ENCODE assay signal across 33 mouse cellular contexts in the genomic region with DNA sequence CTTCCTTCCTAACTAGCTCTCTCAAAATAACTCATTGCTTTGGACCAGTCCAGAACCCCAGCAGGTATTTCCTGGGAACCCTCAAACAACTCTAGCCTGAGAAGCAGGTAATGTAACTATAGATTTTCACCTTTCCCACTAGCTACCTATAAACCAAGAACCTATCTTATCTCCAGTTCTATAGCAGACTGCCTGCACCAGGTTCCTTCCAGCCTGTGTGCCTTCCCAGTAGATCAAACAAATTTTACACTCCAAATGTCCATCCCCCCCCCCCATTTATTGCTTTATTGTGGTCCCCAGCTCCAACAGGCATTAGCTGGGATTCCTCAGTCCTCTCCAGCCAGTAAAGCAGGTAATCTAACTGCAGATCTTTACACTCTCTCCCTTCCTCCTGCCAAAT.
"Had no signal": no experiment of that assay in that cellular context is flagged by ENCODE, and none has a peak within 500 bp of the region (broad histone marks: within the 10 kb centered on the region; RNA-seq: fewer than 3 reads in every experiment).

No protein-coding gene starts in this region.

- ATAC-seq: hindbrain, embryonic 16.5 days; hindbrain, postnatal 0 days; inflammation-experienced regulatory T-cells, adult 6 months had no signal

- H3K4me1 ChIP-seq: heart, embryonic 10.5 days; heart, embryonic 12.5 days; heart, embryonic 13.5 days; heart, embryonic 15.5 days; hindbrain, embryonic 10.5 days; hindbrain, embryonic 12.5 days; hindbrain, embryonic 13.5 days; hindbrain, embryonic 15.5 days; kidney, embryonic 15.5 days had no signal

- H3K9me3 ChIP-seq: heart, embryonic 10.5 days; heart, embryonic 12.5 days; heart, embryonic 13.5 days; heart, embryonic 15.5 days; hindbrain, embryonic 10.5 days; hindbrain, embryonic 12.5 days; hindbrain, embryonic 13.5 days; hindbrain, embryonic 15.5 days; kidney, embryonic 15.5 days had no signal

- H3K36me3 ChIP-seq: heart, embryonic 10.5 days; heart, embryonic 12.5 days; heart, embryonic 13.5 days; heart, embryonic 15.5 days; hindbrain, embryonic 10.5 days; hindbrain, embryonic 12.5 days; hindbrain, embryonic 13.5 days; hindbrain, embryonic 15.5 days; kidney, embryonic 15.5 days had no signal

- H3K27ac ChIP-seq: heart, adult 2 months; heart, embryonic 10.5 days; heart, embryonic 13.5 days; heart, embryonic 15.5 days; hindbrain, embryonic 10.5 days; hindbrain, embryonic 12.5 days; hindbrain, embryonic 13.5 days; hindbrain, embryonic 14.5 days; hindbrain, embryonic 15.5 days; hindbrain, postnatal 0 days; kidney, embryonic 15.5 days; kidney, postnatal 0 days; layer of hippocampus, adult 2 months; left cerebral cortex, adult 2 months had no signal

- H3K9ac ChIP-seq: heart, embryonic 12.5 days; heart, embryonic 13.5 days; heart, embryonic 15.5 days; hindbrain, embryonic 12.5 days; hindbrain, embryonic 13.5 days; hindbrain, embryonic 14.5 days; hindbrain, embryonic 15.5 days; kidney, embryonic 15.5 days had no signal

- H3K4me3 ChIP-seq: heart, adult 2 months; heart, embryonic 10.5 days; heart, embryonic 12.5 days; heart, embryonic 13.5 days; heart, embryonic 15.5 days; hindbrain, embryonic 10.5 days; hindbrain, embryonic 12.5 days; hindbrain, embryonic 13.5 days; hindbrain, embryonic 15.5 days; kidney, embryonic 15.5 days; layer of hippocampus, adult 2 months; left cerebral cortex, adult 2 months had no signal

- DNase-seq: heart, adult 2 months; heart, postnatal 10 days; heart, postnatal 14 days; heart, postnatal 36 days; heart, postnatal 4 days; kidney, adult 11 months; kidney, adult 18-20 months; kidney, adult 2 months; kidney, adult 9 months; kidney, postnatal 10 days; kidney, postnatal 14 days; kidney, postnatal 25 days; kidney, postnatal 36 days; kidney, postnatal 4 days; layer of hippocampus, adult 9-11 months; layer of hippocampus, postnatal 36 days had no signal

- H3K27me3 ChIP-seq: heart, embryonic 12.5 days; heart, embryonic 13.5 days; heart, embryonic 15.5 days; hindbrain, embryonic 12.5 days; hindbrain, embryonic 13.5 days; hindbrain, embryonic 15.5 days; kidney, embryonic 15.5 days had no signal

- H3K4me2 ChIP-seq: heart, embryonic 11.5 days; heart, embryonic 12.5 days; heart, embryonic 13.5 days; heart, embryonic 15.5 days; hindbrain, embryonic 12.5 days; hindbrain, embryonic 13.5 days; hindbrain, embryonic 14.5 days; hindbrain, embryonic 15.5 days; kidney, embryonic 15.5 days had no signal
